Mouse (Mus musculus) cortical plate, adult 2 months (tissue): Measurements from ENCODE around the gene Coro6.

Experiments
- CTCF ChIP-seq: fragments of 200-500 bp; IDR thresholded peaks from 2 replicates; pipeline ENCODE4 v1.5.1; 2011; ENCODE audit warnings: mild to moderate bottlenecking, control low read depth, low read length; ENCODE audit not compliant: insufficient read depth; ENCODE audit errors: extremely low read depth
- POLR2A ChIP-seq: fragments of 200-500 bp; IDR thresholded peaks from 2 replicates; pipeline ENCODE4 v1.6.1; 2011; ENCODE audit warnings: mild to moderate bottlenecking, low read length, control low read depth; ENCODE audit not compliant: insufficient read depth; ENCODE audit errors: extremely low read depth

DNA sequence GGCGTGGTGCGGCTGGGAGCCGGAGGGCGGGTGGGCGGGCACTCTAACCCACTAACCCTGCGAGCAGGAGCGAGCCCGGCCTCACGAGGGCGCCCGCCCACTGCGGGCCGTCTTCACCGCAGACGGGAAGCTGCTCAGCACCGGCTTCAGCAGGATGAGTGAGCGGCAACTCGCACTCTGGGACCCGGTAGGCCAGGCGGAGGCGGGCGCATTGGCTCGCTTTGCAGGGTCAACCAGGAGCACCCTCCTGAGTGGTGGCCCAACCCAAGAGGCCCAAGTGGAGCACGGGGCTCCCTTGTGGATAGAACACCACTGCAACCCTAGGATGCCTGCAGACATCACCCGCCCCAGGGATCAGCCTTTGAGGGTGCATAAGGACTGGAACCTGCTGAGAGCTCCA, 4.9 kb downstream of the Coro6 start:
- TF ChIP-seq CTCF: 0 out of 2 replicates have a peak, but pooled peaks have one; percentile 26
- TF ChIP-seq POLR2A: no peak
